Mouse (Mus musculus) olfactory bulb, adult 2 months (tissue): ENCODE measurements around the gene 9130023H24Rik.

Experiments
- CTCF ChIP-seq: fragments of 200-500 bp; IDR thresholded peaks from 2 replicates; pipeline ENCODE4 v1.5.1; 2012; ENCODE audit warnings: low read depth, mild to moderate bottlenecking, low read length, moderate library complexity; ENCODE audit not compliant: insufficient read depth
- POLR2A ChIP-seq: fragments of 200-500 bp; IDR thresholded peaks from 2 replicates; pipeline ENCODE4 v1.6.1; 2012; ENCODE audit warnings: mild to moderate bottlenecking, low read depth, low read length, moderate library complexity; ENCODE audit not compliant: insufficient read depth

DNA sequence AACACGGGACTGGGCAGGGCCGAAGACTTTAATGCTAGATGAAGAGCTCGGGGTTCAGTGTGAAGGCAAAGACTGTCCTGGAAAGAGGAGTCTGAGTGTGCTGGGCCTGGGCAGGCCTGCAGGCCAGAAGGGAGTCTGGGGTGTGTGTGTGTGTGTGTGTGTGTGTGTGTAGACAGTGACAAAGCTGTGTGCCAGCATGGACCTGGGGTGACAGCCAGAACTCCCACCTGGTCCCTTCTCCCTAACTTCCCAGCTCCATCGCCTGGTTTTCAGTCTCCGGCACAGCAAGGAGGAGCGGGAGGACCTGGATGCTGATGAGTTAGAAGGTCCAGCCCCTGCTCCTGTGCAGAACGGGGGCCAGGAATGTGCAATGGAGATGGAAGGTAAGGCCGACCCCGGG is 33.7 kb upstream of the 9130023H24Rik start:
- TF ChIP-seq POLR2A, result no peak
- TF ChIP-seq CTCF, result no peak
